ENCODE assay signal across 7 mouse cellular contexts in genomic region chr15:12084164-12084563, GRCm38 (mm10). TPM values are rescaled to one million over a fixed set of nuclear protein-coding genes. Genes with fewer than 3 reads are reported as not detected.
DNase-seq lines count a peak whose midpoint lies in the region; ATAC-seq and TF ChIP-seq lines count a peak whose summit lies in the region.

No protein-coding gene starts in this region.

- H3K27ac ChIP-seq in gastrocnemius, adult 2 months = no peak overlapping the region
- no peak overlapping the region for H3K27ac ChIP-seq in heart, postnatal 0 days (ENCODE audit: low read depth)

- intact Hi-C loops in gastrocnemius, adult 2 months (cut with DNase I) = no loop called here

- H3K9me3 ChIP-seq in heart, postnatal 0 days (replicated peaks; ENCODE audit: control insufficient read depth, low read length) = no peaks in the 10 kb centered on the region

- no peak for TF ChIP-seq CTCF in gastrocnemius, adult 2 months (IDR thresholded peaks at IDR 0.05)
- TF ChIP-seq CTCF in heart, postnatal 0 days (IDR thresholded peaks at IDR 0.05; ENCODE audit: low read depth) = no peak

- peak; percentile 78 for ATAC-seq in heart, postnatal 0 days (ENCODE audit: insufficient read depth, low read depth)
- ATAC-seq in erythroid progenitor cell, adult 5-6 weeks (replicated peaks; ENCODE audit: low FRiP score, poor library complexity, severe bottlenecking) = no peak

- H3K9ac ChIP-seq in heart, postnatal 0 days (replicated peaks; ENCODE audit: low read depth, low read length) = no peak overlapping the region

- 28% methylated on average over 6 of the region's 6 CpGs for whole genome bisulfite sequencing in heart, postnatal 0 days

- TF ChIP-seq EP300 in heart, postnatal 0 days (IDR thresholded peaks at IDR 0.05; ENCODE audit: low read depth) = no peak

- H3K4me3 ChIP-seq in gastrocnemius, adult 2 months = no peak overlapping the region; the same call in 1 of the 2 replicates
- no peak overlapping the region for H3K4me3 ChIP-seq in heart, postnatal 0 days (ENCODE audit: low read depth, low read length)

- H3K36me3 ChIP-seq in heart, postnatal 0 days (replicated peaks; ENCODE audit: control insufficient read depth, insufficient read depth, low read length) = no peaks in the 10 kb centered on the region

- no peaks in the 10 kb centered on the region for H3K27me3 ChIP-seq in heart, postnatal 0 days (ENCODE audit: control insufficient read depth, insufficient read depth, low read length)

- DNase-seq in left cerebral cortex, adult 18-20 months (ENCODE audit: low spot score in 2 of 2) = peak; percentile 24 to 50
- DNase-seq in left cerebral cortex, adult 11 months (ENCODE audit: low spot score) = no peak
- peak; percentile 69 for DNase-seq in gastrocnemius, adult 2 months
- DNase-seq in heart, postnatal 0 days (ENCODE audit: low spot score) = peak; percentile 38
- peak; percentile 59 for DNase-seq in right cerebral cortex, postnatal 25 days
- DNase-seq in thymus, postnatal 4 days = no peak

- H3K4me1 ChIP-seq in heart, postnatal 0 days (ENCODE audit: control insufficient read depth, insufficient read depth) = 0 out of 2 replicates have a peak, but pooled peaks cover 6% of the 10 kb centered on the region

- no peak overlapping the region for H3K4me2 ChIP-seq in heart, postnatal 0 days (ENCODE audit: low read depth, low read length)

RNA-seq across cellular contexts. Expression of gene Zfr, which starts 33.5 kb away (rescaled TPM):
- 100 to 1,000 TPM; 334 to 364 TPM for total RNA-seq in left cerebral cortex, adult 18-20 months (2021)
- total RNA-seq in gastrocnemius, adult 2 months (2021) = 10 to 100 TPM; 68.3 to 69.8 TPM
- 119 and 198 TPM in 2 replicates for total RNA-seq in heart, postnatal 0 days (2014; rRNA removed; ENCODE audit: low replicate concordance)
- polyA plus RNA-seq in heart, postnatal 0 days (2015; fragmentation: Nextera tagmentation; extraction: Ambion mirVana) = 74.3 and 79.9 TPM in 2 replicates
- 73.9 and 80.1 TPM in 2 replicates for total RNA-seq in erythroid progenitor cell, adult 5-6 weeks (2015; ENCODE audit: low replicate concordance)
- 45.5 and 53.8 TPM in 2 replicates for total RNA-seq in erythroid progenitor cell, adult 5-6 weeks (2017; ENCODE audit: low replicate concordance)

Comparison
In these comparisons a context has a peak if more than half of its experiments do, and no peak if none do; other contexts are left out.
1. DNase-seq: peak in left cerebral cortex, adult 18-20 months (2 of 2), gastrocnemius, adult 2 months (single experiment), heart, postnatal 0 days (single experiment) and right cerebral cortex, postnatal 25 days (single experiment); none in left cerebral cortex, adult 11 months (single experiment) and thymus, postnatal 4 days (single experiment).